Mouse (Mus musculus) kidney, adult 2 months (tissue): ENCODE data around the gene Mlh3.

ENCODE experiments used
- CTCF ChIP-seq: fragments of 200-500 bp; conservative IDR thresholded peaks from 2 replicates; pipeline ENCODE4 v1.5.1; 2011; ENCODE audit warnings: low read depth, mild to moderate bottlenecking, control low read depth, low read length, moderate library complexity, mixed read lengths; ENCODE audit not compliant: insufficient read depth, insufficient read length
- POLR2A ChIP-seq: fragments of 200-500 bp; IDR thresholded peaks from one replicate; pipeline ENCODE4 v1.6.1; 2011; ENCODE audit warnings: low read depth, low read length, control low read depth

GRCm38 (mm10) chr12:85266248-85266647 is 4.2 kb downstream of the Mlh3 start:
- TF ChIP-seq POLR2A (no peak), CTCF (no peak)
